Mouse (Mus musculus) testis, adult 2 months (tissue): ENCODE measurements at regions not wholly inside any gene's neighbourhood (a gene's known extent, or its start where the extent isn't known, plus 50 kb on each side); places are given as distances from the start of the nearest gene placed in this dataset.

Source experiments
- CTCF ChIP-seq: fragments of 200-500 bp; IDR thresholded peaks from 2 replicates; pipeline ENCODE4 v1.5.1; 2012; ENCODE audit warnings: low read depth, mild to moderate bottlenecking, inconsistent platforms, low read length, moderate library complexity; ENCODE audit not compliant: control insufficient read depth, insufficient read depth, insufficient replicate concordance
- POLR2A ChIP-seq: fragments of 200-500 bp; IDR thresholded peaks from 2 replicates; pipeline ENCODE4 v1.6.1; 2012; ENCODE audit warnings: low read depth, mild to moderate bottlenecking, inconsistent platforms, low read length, moderate library complexity; ENCODE audit not compliant: control insufficient read depth

- no peak for TF ChIP-seq CTCF
- no peak for TF ChIP-seq POLR2A
These were observed 247.6 kb downstream of the Tox3 start for GRCm38 (mm10) chr8:90100509-90100908.
